Mouse (Mus musculus) liver, adult 2 months (tissue): ENCODE measurements around the gene Ttc33.

Experiments used
- CTCF ChIP-seq: fragments of 200-500 bp; IDR thresholded peaks from 2 replicates; pipeline ENCODE4 v1.5.1; 2011; ENCODE audit warnings: low read depth, low read length, control low read depth
- POLR2A ChIP-seq: fragments of 200-500 bp; IDR thresholded peaks from 2 replicates; pipeline ENCODE4 v1.6.1; 2011; ENCODE audit warnings: low read length, control low read depth; ENCODE audit not compliant: insufficient read depth; ENCODE audit errors: extremely low read depth

- TF ChIP-seq CTCF (no peak), POLR2A (no peak)
Measured at GRCm38 (mm10) chr15:5266095-5266494, 80.8 kb downstream of the Ttc33 start.
